Mouse (Mus musculus): ENCODE results near the gene Asic2. TPM values are rescaled to one million over a fixed set of nuclear protein-coding genes. Genes with fewer than 3 reads are reported as not detected.

Gene Asic2
- total RNA-seq, 2 experiments from 2014 or later = 58.4 to 61.0 TPM

GRCm38 (mm10) chr11:81152460-81153160, 815.6 kb downstream of the Asic2 start:
- peak; percentile 70 to 71 for DNase-seq (ENCODE audit: extremely low spot score in 1 of 2, low spot score in 1 of 2)

- peak; percentile 63 to 67 for DNase-seq (ENCODE audit: extremely low spot score in 1 of 2, low spot score in 1 of 2)
Measured at GRCm38 (mm10) chr11:81152021-81152385, 816.3 kb downstream of the Asic2 start.

- DNase-seq (ENCODE audit: extremely low spot score in 1 of 2, low spot score in 1 of 2) = peak in 1 of 2 experiments; percentile 13
Measured at GRCm38 (mm10) chr11:81151286-81152020, 816.8 kb downstream of the Asic2 start.

- peak in 1 of 2 experiments; percentile 27 for DNase-seq (ENCODE audit: extremely low spot score in 1 of 2, low spot score in 1 of 2)
Measured at GRCm38 (mm10) chr11:81150621-81151020, 817.6 kb downstream of the Asic2 start.

GRCm38 (mm10) chr11:81148423-81148822, 819.8 kb downstream of the Asic2 start:
- no peak for DNase-seq (ENCODE audit: extremely low spot score in 1 of 2, low spot score in 1 of 2)

- no peak for DNase-seq (ENCODE audit: extremely low spot score in 1 of 2, low spot score in 1 of 2)
Measured at GRCm38 (mm10) chr11:81146574-81147157, 821.6 kb downstream of the Asic2 start.

- no peak for DNase-seq (ENCODE audit: extremely low spot score in 1 of 2, low spot score in 1 of 2)
Measured at GRCm38 (mm10) chr11:81135141-81135540, 833.1 kb downstream of the Asic2 start.

GRCm38 (mm10) chr11:81133950-81134349, 834.3 kb downstream of the Asic2 start:
- DNase-seq (ENCODE audit: extremely low spot score in 1 of 2, low spot score in 1 of 2) = no peak

- no peak for DNase-seq (ENCODE audit: extremely low spot score in 1 of 2, low spot score in 1 of 2)
Measured at GRCm38 (mm10) chr11:81132669-81133068, 835.6 kb downstream of the Asic2 start.

- DNase-seq (ENCODE audit: extremely low spot score in 1 of 2, low spot score in 1 of 2) = no peak
Measured at GRCm38 (mm10) chr11:81124363-81124762, 843.9 kb downstream of the Asic2 start.

- no peak for DNase-seq (ENCODE audit: extremely low spot score in 1 of 2, low spot score in 1 of 2)
Measured at GRCm38 (mm10) chr11:81120024-81120576, 848.2 kb downstream of the Asic2 start.

- peak in 1 of 2 experiments; percentile 12 for DNase-seq (ENCODE audit: extremely low spot score in 1 of 2, low spot score in 1 of 2)
Measured at GRCm38 (mm10) chr11:81118055-81118454, 850.2 kb downstream of the Asic2 start.

- DNase-seq (ENCODE audit: extremely low spot score in 1 of 2, low spot score in 1 of 2) = peak in 1 of 2 experiments; percentile 35
Measured at GRCm38 (mm10) chr11:81115666-81116065, 852.6 kb downstream of the Asic2 start.

GRCm38 (mm10) chr11:81111626-81112025, 856.6 kb downstream of the Asic2 start:
- no peak for DNase-seq (ENCODE audit: extremely low spot score in 1 of 2, low spot score in 1 of 2)

- no peak for DNase-seq (ENCODE audit: extremely low spot score in 1 of 2, low spot score in 1 of 2)
Measured at GRCm38 (mm10) chr11:81110049-81110448, 858.2 kb downstream of the Asic2 start.

GRCm38 (mm10) chr11:81106949-81107348, 861.3 kb downstream of the Asic2 start:
- no peak for DNase-seq (ENCODE audit: extremely low spot score in 1 of 2, low spot score in 1 of 2)

GRCm38 (mm10) chr11:81100829-81101228, 867.4 kb downstream of the Asic2 start:
- DNase-seq (ENCODE audit: extremely low spot score in 1 of 2, low spot score in 1 of 2) = no peak

GRCm38 (mm10) chr11:81096011-81096410, 872.2 kb downstream of the Asic2 start:
- no peak for DNase-seq (ENCODE audit: extremely low spot score in 1 of 2, low spot score in 1 of 2)

- no peak for DNase-seq (ENCODE audit: extremely low spot score in 1 of 2, low spot score in 1 of 2)
Measured at GRCm38 (mm10) chr11:81094581-81094980, 873.7 kb downstream of the Asic2 start.

- DNase-seq (ENCODE audit: extremely low spot score in 1 of 2, low spot score in 1 of 2) = no peak
Measured at GRCm38 (mm10) chr11:81092161-81092560, 876.1 kb downstream of the Asic2 start.

GRCm38 (mm10) chr11:81083822-81084221, 884.4 kb downstream of the Asic2 start:
- no peak for DNase-seq (ENCODE audit: extremely low spot score in 1 of 2, low spot score in 1 of 2)

All from layer of hippocampus, postnatal 25 days (tissue).